Mouse (Mus musculus) lung, postnatal 0 days (tissue): ENCODE data around the gene Itgb8. TPM values are rescaled to one million over a fixed set of nuclear protein-coding genes. Genes with fewer than 3 reads are reported as not detected.

Source experiments
- ATAC-seq: fragments of 200-750 bp; cut with Nextera tagmentation; 2 replicates; pipeline ENCODE4 v1.8.0; 2017; ENCODE audit warnings: moderate library complexity
- DNase-seq: peaks from one replicate; pipeline ENCODE4 v3.0.0-alpha.2; 2016; ENCODE audit warnings: low spot score
- H3K27ac ChIP-seq: fragments of 300-500 bp; sonication (generic); 2 replicates; pipeline ENCODE4 v1.5.1; 2014; ENCODE audit warnings: antibody characterized with exemption, mild to moderate bottlenecking, low read length, mixed read lengths
- H3K27me3 ChIP-seq: fragments of 300-500 bp; sonication (generic); replicated peaks from 2 replicates; pipeline ENCODE4 v1.6.1; 2014; ENCODE audit warnings: low read length, mixed read lengths; ENCODE audit not compliant: insufficient read depth
- H3K36me3 ChIP-seq: fragments of 300-500 bp; sonication (generic); 2 replicates; pipeline ENCODE4 v1.6.1; 2014; ENCODE audit warnings: low read length, mixed read lengths; ENCODE audit not compliant: insufficient read depth
- H3K4me1 ChIP-seq: fragments of 300-500 bp; sonication (generic); 2 replicates; pipeline ENCODE4 v1.6.1; 2014; ENCODE audit warnings: antibody characterized with exemption, low read depth, low read length, mixed read lengths; ENCODE audit not compliant: insufficient read depth
- H3K4me2 ChIP-seq: fragments of 300-500 bp; sonication (generic); replicated peaks from 2 replicates; pipeline ENCODE4 v1.6.1; 2014; ENCODE audit warnings: low read depth, mild to moderate bottlenecking, low read length, moderate library complexity, mixed read lengths
- H3K4me3 ChIP-seq: fragments of 300-500 bp; sonication (generic); 2 replicates; pipeline ENCODE4 v1.5.1; 2014; ENCODE audit warnings: low read depth, low read length
- H3K9ac ChIP-seq: fragments of 300-500 bp; sonication (generic); replicated peaks from 2 replicates; pipeline ENCODE4 v1.6.1; 2014; ENCODE audit warnings: low read depth, mild to moderate bottlenecking
- H3K9me3 ChIP-seq: fragments of 300-500 bp; sonication (generic); 2 replicates; pipeline ENCODE4 v1.6.1; 2016; ENCODE audit warnings: low read length, mixed read lengths
- CTCF ChIP-seq: IDR thresholded peaks from 2 replicates; pipeline ENCODE4 v1.5.1; 2016; ENCODE audit warnings: antibody characterized with exemption, mild to moderate bottlenecking
- EP300 ChIP-seq: IDR thresholded peaks from 2 replicates; pipeline ENCODE4 v1.6.1; 2016; ENCODE audit warnings: antibody characterized with exemption, mild to moderate bottlenecking, control low read depth
- WGBS: fragments of 180-500 bp; shearing (Covaris S2); extraction: QIAGEN DNeasy Blood & Tissue Kit; methylation state at CpG from one replicate; pipeline ENCODE4 v1.1.7; 2014; 5-methylcytosine and 5-hydroxymethylcytosine counted together
- polyA plus RNA-seq: library from polyadenylated mRNA; unstranded; fragments of >200 nt; fragmentation: Nextera tagmentation; extraction: Ambion mirVana; gene quantifications from 2 replicates; pipeline ENCODE4 v1.2.1, GENCODE M21; 2015

Gene Itgb8
- polyA plus RNA-seq, 1 experiment from 2014 or later, result 0.87 TPM

DNA sequence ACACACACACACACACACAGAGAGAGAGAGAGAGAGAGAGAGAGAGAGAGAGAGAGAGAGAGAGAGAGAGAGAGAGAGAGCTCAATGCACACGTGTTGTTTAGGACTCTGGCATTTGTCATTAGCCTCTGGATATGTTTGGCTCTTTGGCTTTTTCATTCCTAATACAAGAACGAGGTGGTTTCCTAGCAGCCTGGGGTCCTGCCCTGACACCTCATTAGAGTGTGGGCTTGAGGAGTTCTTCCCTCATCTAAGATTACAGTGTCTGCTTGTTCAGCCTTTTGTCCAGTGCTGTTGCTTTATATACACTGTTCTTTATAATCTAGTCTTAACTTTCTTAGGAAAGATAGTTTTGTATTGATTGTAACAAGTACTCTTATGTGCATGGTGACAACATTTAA is 27.1 kb downstream of the Itgb8 start:
- Histone ChIP-seq H3K4me3 (no peak overlapping the region), H3K4me1 (no peaks in the 10 kb centered on the region), H3K4me2 (no peak overlapping the region), H3K36me3 (no peaks in the 10 kb centered on the region), H3K9me3 (no peaks in the 10 kb centered on the region), H3K27me3 (no peaks in the 10 kb centered on the region), H3K27ac (no peak overlapping the region), H3K9ac (no peak overlapping the region)
- no peak for ATAC-seq
- 19% methylated on average over 2 of the region's 2 CpGs for WGBS
- TF ChIP-seq CTCF, result no peak
- TF ChIP-seq EP300, result no peak
- DNase-seq, result no peak

DNA sequence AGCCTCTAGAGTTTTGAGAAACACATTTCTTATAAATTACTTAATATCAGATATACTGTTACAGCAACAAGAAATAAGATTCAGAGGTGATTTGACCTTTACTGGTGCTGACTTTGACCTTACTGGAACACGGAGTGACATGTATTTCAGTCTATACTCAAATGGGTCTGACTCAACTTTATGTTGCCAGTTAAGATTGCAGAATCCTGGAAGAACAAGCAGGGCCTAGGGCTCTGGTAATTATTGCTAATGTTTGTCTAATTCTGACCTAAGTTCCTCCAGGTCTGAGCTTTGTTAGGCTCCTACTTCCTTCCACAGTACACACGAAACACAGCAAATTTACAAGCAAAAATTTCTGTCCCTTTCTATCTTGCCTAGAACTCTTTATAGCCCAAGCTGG is 28.0 kb downstream of the Itgb8 start:
- Histone ChIP-seq H3K36me3 (no peaks in the 10 kb centered on the region), H3K27me3 (no peaks in the 10 kb centered on the region), H3K9ac (no peak overlapping the region), H3K27ac (no peak overlapping the region), H3K4me2 (no peak overlapping the region), H3K4me1 (no peaks in the 10 kb centered on the region), H3K4me3 (no peak overlapping the region), H3K9me3 (no peaks in the 10 kb centered on the region)
- no peak for TF ChIP-seq EP300
- no peak for TF ChIP-seq CTCF
- ATAC-seq (no peak), DNase-seq (no peak)
- WGBS, result 74% methylated on average over 2 of the region's 2 CpGs

DNA sequence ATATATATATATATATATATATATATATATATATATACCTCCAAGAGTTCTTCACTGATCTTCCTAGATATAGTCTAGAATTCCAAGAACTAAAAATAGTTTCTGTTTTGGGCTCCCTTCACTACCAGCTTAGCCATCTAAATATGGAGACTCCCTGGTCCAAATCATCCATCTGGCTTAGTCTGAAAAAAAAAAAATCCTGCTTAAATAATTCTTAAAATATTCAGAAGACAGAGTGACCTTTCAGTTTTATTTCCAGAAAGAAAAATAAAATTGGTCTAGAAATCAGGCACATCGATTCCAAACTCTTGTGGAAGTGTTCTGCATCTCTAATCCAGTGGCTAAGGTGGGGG is 28.6 kb downstream of the Itgb8 start:
- H3K4me1 ChIP-seq, result no peaks in the 10 kb centered on the region
- H3K9ac ChIP-seq, result no peak overlapping the region
- H3K4me3 ChIP-seq, result no peak overlapping the region
- DNase-seq (no peak), ATAC-seq (no peak)
- H3K9me3 ChIP-seq, result no peaks in the 10 kb centered on the region
- H3K27ac ChIP-seq, result no peak overlapping the region
- H3K36me3 ChIP-seq, result no peaks in the 10 kb centered on the region
- WGBS, result 82% methylated on average over 1 of the region's 1 CpGs
- H3K27me3 ChIP-seq, result no peaks in the 10 kb centered on the region
- TF ChIP-seq EP300, result no peak
- TF ChIP-seq CTCF, result no peak
- no peak overlapping the region for H3K4me2 ChIP-seq

DNA sequence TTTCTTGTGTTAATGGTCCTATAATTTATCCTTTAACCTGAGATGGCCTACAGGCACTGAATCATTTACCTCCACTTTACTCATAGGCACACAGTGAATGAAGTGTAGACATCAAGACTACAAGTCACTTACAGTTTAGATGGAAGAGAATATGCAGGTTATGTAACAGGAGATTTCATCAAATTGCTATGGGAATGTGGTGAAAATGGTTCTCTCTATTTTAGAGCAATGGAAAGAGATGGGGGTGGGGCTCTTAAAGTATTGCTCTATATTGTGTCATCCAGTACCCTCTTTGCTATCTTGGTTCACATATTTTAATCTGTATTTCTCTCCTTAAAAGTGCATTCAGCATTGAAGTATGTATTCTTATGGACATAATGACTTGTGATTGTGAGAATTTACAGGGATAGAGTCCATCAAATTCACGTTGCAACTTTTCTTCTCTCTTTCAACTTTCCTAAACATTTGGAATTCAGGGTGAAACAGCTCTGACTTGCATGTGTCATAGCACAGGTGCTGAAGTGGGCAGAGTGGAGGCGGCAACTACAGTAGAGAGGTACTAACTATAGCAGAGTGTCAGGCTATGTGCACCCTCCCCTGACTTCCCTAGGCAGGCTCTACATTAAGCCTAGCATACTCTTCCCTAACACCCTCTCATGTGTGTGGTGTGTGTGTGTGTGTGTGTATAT is 29.1 kb downstream of the Itgb8 start:
- Histone ChIP-seq H3K9ac (no peak overlapping the region), H3K4me1 (no peaks in the 10 kb centered on the region), H3K27me3 (no peaks in the 10 kb centered on the region), H3K27ac (no peak overlapping the region), H3K4me3 (no peak overlapping the region), H3K4me2 (no peak overlapping the region), H3K9me3 (no peaks in the 10 kb centered on the region), H3K36me3 (no peaks in the 10 kb centered on the region)
- TF ChIP-seq CTCF (no peak), EP300 (no peak)
- ATAC-seq, result no peak
- 74% methylated on average over 2 of the region's 2 CpGs for WGBS
- no peak for DNase-seq

DNA sequence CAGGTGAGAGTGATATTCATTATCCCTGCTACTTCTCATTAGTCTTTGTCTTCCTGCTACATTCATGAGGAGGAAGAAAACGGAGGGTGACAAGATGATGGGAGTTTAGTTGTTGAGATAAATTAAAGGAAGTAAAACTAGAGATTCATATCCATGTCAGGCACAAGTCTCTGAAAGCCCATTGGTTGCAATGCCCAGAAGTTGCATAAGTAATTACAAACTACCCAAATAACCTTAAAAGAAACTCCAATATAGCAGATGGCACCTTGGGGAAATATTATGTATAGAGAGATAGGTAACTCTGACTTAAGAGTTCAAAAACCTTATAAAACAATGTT is 31.2 kb downstream of the Itgb8 start:
- Histone ChIP-seq H3K36me3 (no peaks in the 10 kb centered on the region), H3K4me1 (no peaks in the 10 kb centered on the region), H3K4me3 (no peak overlapping the region), H3K27me3 (no peaks in the 10 kb centered on the region), H3K9ac (no peak overlapping the region), H3K4me2 (no peak overlapping the region), H3K27ac (no peak overlapping the region), H3K9me3 (no peaks in the 10 kb centered on the region)
- ATAC-seq (no peak), DNase-seq (no peak)
- TF ChIP-seq EP300 (no peak), CTCF (no peak)
- WGBS, result 52% methylated on average over 1 of the region's 1 CpGs

DNA sequence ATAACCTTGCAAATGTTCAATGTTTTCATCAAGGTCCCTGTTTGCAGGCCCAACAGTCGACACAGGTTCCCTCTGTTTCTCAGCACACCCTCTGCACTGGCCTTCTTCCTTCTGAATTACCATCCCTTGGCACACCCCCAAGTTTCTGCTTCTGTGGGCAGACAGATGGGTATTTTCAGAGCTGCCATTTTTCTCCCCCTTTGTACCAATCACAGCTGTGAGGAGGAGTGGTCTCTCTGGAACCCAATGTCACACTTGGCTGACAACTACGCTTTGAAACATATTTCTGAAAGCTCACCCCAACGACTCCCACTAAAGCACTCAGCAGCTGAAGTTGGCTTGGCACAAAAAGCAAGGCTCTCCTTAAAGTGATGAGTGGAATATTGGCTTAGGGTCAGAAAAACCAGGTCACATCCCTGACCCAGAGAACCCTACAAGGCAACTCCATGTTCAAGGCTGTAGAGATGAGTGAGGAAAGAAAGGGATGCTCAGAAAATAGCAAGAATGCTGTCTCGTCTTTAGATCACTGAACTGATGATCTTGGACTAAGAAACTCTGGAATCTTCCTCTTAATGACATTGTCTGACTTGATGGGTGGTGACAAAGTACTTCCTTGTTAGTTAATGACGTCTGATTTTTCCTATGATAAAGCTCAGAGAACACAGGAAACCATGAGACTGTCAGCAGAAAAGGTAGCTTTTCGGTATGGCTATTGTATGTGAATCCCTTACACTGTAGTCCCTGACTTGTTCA is 31.7 kb downstream of the Itgb8 start:
- WGBS, result 58% methylated on average over 6 of the region's 6 CpGs
- Histone ChIP-seq H3K9me3 (no peaks in the 10 kb centered on the region), H3K4me1 (no peaks in the 10 kb centered on the region), H3K36me3 (no peaks in the 10 kb centered on the region), H3K9ac (no peak overlapping the region), H3K27me3 (no peaks in the 10 kb centered on the region), H3K4me2 (no peak overlapping the region), H3K4me3 (no peak overlapping the region), H3K27ac (no peak overlapping the region)
- no peak for DNase-seq
- ATAC-seq, result no peak
- TF ChIP-seq EP300 (no peak), CTCF (no peak)
